Mouse (Mus musculus): ENCODE measurements around the gene Vstm2b.

Gene Vstm2b

GRCm38 (mm10) chr7:40898096-40898710, at the start of gene Vstm2b:
TSS of gene Vstm2b (plus strand) at chr7:40898328.
- no peak for TF ChIP-seq GATA4 (IDR thresholded peaks at IDR 0.05; ENCODE audit: insufficient replicate concordance, low read length)

- TF ChIP-seq GATA4 (IDR thresholded peaks at IDR 0.05; ENCODE audit: insufficient replicate concordance, low read length): no peak
Measured at GRCm38 (mm10) chr7:40856088-40856625, 42.0 kb upstream of the Vstm2b start.

- TF ChIP-seq GATA4 (IDR thresholded peaks at IDR 0.05; ENCODE audit: insufficient replicate concordance, low read length): no peak
Measured at GRCm38 (mm10) chr7:40873380-40873990, 24.6 kb upstream of the Vstm2b start.

GRCm38 (mm10) chr7:40884855-40885489, 13.2 kb upstream of the Vstm2b start:
- TF ChIP-seq GATA4 (IDR thresholded peaks at IDR 0.05; ENCODE audit: insufficient replicate concordance, low read length): no peak

GRCm38 (mm10) chr7:40888358-40888757, 9.8 kb upstream of the Vstm2b start:
- TF ChIP-seq GATA4 (IDR thresholded peaks at IDR 0.05; ENCODE audit: insufficient replicate concordance, low read length): no peak

DNA sequence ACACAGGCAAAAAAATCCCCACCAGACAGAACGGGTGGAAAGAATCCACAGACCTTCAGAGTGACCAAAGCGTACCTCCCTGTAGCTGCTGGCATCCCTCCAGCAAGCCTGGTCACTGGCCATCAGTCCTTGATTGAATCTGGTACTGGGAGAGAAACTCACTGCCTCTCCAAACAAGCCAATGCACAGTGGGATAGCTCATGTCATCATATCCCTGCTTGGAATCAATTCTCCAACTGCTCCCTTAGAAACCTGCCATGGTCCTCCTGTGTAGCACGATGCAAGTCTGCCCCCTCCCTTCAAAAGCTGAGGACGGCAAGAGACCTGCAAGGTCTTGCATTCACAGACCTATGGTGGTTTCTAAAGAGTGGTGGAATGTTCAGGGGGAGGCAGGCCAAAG, 1.2 kb upstream of the Vstm2b start:
- TF ChIP-seq GATA4 (IDR thresholded peaks at IDR 0.05; ENCODE audit: insufficient replicate concordance, low read length): no peak

GRCm38 (mm10) chr7:40898711-40899375, 715 bp downstream of the Vstm2b start:
- TF ChIP-seq GATA4 (IDR thresholded peaks at IDR 0.05; ENCODE audit: insufficient replicate concordance, low read length): no peak

- no peak for TF ChIP-seq GATA4 (IDR thresholded peaks at IDR 0.05; ENCODE audit: insufficient replicate concordance, low read length)
Measured at GRCm38 (mm10) chr7:40899376-40900265, 1.5 kb downstream of the Vstm2b start.

DNA sequence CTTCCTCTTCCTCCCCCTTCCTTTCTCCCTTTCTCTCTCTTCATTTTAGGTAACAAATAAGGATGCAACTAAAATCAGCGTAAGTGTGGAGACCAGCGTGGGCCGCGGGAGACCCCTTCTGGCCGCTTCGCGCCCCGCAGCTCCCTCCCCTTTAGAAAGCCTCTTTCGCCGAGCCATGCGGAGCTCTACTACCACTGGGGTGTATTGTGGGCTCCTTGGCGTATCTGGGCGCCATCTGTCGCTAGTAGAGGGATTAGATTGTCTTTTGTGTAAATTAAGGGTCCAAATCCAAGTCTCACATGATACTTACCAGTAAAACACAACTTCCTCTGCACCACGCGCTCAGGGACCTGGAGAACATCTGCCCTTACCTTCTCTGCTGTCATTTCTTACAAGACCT, 3.1 kb downstream of the Vstm2b start:
- TF ChIP-seq GATA4 (IDR thresholded peaks at IDR 0.05; ENCODE audit: insufficient replicate concordance, low read length): no peak

DNA sequence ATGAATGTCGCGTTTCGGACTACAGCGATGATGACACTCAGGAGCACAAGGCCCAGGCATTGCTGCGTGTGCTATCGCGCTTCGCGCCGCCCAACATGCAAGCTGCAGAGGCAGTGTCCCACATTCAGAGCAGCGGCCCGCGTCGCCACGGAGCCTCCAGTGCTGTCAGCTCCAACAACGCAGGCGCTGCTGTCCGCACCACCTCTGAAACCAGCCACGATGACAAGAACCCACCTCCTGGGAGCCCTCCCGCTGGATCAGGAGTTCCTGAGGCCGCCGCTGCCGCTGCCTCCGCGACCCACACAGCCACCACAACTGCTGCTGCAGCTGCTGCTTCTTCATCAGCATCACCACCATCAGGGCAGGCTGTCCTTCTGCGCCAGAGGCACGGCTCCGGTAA, 4.4 kb downstream of the Vstm2b start:
- TF ChIP-seq GATA4 (IDR thresholded peaks at IDR 0.05; ENCODE audit: insufficient replicate concordance, low read length): no peak

DNA sequence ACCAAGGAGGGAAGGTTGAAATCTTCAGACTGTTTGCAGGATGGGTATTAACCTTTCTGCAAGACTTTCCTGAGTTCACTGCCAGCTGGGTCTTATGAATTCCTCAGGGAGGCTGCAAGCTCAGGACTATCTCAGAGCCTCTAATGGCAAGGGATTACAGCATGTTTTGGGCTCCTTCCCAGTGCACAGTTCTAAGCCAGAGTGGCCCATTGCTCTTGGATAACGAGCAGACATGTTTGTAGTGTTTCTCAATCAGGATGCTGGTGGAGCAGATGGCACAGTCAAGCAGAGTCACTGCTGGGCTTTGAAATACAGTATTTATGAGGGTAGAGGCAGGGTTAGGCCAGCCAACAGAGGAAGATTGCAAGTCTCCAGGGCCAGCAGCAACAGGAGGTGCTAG, 8.4 kb downstream of the Vstm2b start:
- TF ChIP-seq GATA4 (IDR thresholded peaks at IDR 0.05; ENCODE audit: insufficient replicate concordance, low read length): no peak

DNA sequence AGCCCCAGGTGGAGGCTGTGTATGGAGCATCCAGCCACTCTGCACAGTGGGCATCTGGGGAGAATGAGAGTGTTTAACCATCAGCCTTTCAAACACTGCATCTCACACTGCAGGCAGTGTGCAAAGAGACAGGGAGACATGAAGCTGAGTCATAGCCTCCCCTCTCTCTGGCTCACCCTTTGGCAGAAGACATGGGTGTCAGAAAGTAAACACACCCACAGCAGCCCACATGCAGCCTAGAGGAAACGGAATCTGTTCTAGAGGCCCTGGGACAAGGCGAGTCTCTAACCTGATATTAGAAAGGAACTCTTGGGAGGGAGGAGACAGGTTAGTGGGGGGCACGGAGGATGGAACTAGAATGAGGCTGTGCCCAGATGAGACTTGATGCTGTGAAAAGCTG, 18.6 kb downstream of the Vstm2b start:
- TF ChIP-seq GATA4 (IDR thresholded peaks at IDR 0.05; ENCODE audit: insufficient replicate concordance, low read length): no peak

DNA sequence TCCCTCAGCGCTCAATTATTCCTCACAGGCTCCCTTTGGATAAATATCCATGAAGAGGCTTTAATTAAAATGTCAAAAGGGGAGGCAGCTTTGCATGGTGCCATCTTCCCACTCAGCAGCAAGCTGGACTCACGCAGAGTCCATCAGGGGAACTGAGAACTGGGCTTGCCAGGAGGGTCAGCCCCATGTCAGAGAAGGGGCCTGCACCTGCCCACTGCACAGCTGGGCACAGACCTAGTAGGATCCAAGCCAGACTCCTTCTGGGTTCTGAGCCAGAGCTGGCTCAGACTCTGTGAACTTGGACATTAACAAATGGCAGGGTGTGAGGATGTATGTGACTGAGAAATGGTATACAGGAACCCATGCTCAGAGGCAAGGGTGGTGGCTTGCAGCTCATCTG, 22.0 kb downstream of the Vstm2b start:
- TF ChIP-seq GATA4 (IDR thresholded peaks at IDR 0.05; ENCODE audit: insufficient replicate concordance, low read length): no peak

DNA sequence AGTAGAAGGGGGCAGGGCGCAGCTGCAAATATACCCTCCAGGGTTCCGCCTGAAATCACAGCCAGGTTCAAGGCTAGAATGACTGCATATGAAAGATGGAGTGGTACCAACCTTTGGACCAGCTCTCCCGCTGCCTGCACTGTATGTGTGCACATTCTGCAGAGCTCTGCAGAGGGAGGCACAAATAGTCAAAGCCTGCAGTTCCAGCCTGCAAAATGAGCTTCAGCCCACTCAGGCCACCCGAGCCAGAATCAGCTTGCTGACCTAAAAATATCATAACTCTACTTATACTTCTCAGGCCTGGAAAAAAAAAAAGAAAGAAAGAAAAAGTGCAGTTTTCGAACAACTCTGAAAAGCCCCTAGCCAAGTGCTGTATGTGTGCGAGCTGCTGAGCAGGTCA, 23.2 kb downstream of the Vstm2b start:
- TF ChIP-seq GATA4 (IDR thresholded peaks at IDR 0.05; ENCODE audit: insufficient replicate concordance, low read length): no peak

GRCm38 (mm10) chr7:40922871-40923270, 24.7 kb downstream of the Vstm2b start:
- no peak for TF ChIP-seq GATA4 (IDR thresholded peaks at IDR 0.05; ENCODE audit: insufficient replicate concordance, low read length)
